Mouse (Mus musculus) 3134 (cell line): ENCODE measurements at regions not wholly inside any gene's neighbourhood (a gene's known extent, or its start where the extent isn't known, plus 50 kb on each side); places are given as distances from the start of the nearest gene placed in this dataset.
A peak's percentile ranks its signal among the peaks of the same experiment; 100 is the strongest.

Experiments used
- DNase-seq: peaks from one replicate; pipeline ENCODE4 v3.0.0-alpha.2; 2011; ENCODE audit warnings: low spot score; ENCODE audit not compliant: insufficient read length; ENCODE audit errors: extremely low read depth

DNA sequence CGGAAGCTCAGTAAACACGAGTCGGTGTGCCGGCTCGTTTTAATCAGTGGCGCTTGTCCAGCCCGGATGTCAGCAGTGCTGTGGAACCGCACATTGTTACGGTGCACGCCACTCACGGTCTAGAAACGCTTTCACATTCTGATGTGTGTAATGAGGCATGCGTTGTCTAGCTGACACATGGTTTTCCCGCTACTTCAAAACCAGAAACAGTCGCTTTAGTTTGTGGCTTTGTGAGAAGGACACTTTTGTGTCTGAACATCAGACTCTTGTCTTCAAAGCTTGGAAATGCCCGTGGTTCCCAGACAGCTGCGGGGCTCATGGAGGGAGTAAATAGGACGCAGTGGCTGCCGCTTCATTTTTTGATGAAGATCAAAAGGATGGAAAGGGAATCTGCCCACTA, 77.0 kb upstream of the Lgr5 start:
- no peak for DNase-seq

GRCm38 (mm10) chr10:115676661-115677060, 89.1 kb upstream of the Lgr5 start:
- no peak for DNase-seq

GRCm38 (mm10) chr10:115681115-115681514, 93.5 kb upstream of the Lgr5 start:
- no peak for DNase-seq

DNA sequence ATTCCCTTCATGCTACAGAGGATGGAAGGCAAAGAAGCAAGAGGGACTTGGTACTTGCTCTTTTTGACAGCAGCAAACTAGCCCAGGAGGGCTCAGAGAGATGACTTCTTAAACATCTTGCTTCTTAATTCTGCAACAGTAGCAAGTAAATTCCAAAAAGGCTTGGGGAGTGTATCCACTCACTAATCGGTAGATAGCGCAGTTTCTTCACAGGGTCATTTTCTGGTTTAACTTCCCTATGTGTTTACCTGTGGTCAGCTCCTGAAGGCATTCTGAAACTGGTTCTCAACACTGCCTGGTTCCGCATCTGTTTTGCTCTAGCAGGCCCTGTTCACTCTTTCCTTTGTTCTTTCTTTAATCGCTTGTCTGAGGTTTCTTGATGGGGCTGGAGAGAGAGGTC, 104.4 kb upstream of the Lgr5 start:
- DNase-seq: no peak

DNA sequence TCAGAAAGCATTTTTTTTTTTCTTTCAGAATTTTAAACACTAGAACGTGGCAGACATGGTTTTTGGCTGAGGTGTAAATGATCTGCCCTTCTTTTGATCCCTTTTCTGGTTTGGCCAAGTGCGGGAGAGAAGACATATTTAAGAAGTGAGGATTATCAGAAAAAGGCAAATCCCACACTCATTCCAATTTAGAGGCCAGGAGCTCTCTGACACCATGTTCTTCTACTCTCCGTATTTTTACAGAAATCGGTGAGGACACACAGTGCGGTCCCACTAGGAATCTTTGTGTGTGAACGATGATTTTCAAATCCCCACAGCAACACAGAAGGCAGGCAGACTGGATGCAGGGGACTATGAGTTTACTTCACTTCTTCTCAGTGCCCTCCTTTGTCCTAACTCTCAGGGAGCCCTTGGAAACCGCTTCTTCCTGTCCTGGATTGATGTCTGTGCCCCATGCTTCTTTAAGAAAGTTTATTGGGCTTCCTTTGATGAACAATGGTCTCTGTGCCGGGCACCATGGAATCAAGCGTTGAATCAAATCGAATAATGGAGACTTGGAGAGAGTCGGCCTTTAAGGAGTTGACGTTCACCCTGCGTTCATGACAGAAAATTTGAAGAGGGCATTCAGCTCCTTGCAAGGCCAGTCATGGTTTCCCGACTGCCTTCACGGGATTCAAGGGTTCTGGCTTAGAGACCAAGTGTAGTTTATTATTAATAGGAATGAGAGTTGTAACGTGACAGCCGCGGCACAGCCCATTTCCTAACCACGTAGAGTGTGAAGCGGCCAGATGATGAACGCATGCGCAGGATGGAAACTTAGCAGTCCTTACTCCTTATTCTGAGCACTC, 106.6 kb upstream of the Lgr5 start:
- DNase-seq: no peak

DNA sequence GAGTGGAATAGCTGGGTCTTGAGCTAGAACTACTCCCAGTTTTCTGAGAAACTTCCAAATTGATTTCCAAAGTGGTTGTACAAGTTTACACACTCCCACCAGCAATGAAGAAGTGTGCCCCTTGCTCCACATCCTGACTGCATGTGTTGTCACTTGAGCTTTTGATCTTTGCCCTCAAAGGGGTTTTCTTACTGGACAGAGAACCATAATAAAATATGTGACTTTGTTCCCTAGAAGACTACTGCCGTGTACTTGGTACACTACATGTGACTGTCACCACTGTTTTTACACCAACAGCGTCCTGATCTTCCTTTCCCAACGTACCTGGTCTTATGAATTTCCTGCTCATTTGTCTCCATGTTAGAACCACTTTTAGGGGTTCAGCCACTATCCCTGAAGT, 114.3 kb upstream of the Tspan8 start:
- DNase-seq: no peak

DNA sequence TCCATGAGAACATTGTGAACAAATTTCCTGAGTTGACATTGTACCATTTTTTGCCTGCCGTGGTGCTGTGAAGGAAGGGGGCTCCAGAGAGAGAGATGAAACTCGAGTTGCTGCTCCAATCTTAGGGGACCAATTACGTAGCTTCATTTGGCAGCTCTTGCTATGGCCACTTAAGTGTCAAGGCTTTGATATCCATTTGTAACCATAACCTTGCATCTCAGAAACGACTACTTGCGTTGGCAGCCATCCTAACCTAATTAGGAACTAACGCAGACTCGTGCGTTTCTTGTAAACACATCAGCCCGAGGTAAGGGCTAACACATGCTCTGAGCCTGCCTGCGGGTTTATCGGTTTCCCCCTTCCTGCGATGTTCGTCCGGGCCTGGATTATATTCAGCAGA, 108.0 kb upstream of the Tspan8 start:
- no peak for DNase-seq

GRCm38 (mm10) chr10:115713896-115714295, 102.7 kb upstream of the Tspan8 start:
- no peak for DNase-seq

DNA sequence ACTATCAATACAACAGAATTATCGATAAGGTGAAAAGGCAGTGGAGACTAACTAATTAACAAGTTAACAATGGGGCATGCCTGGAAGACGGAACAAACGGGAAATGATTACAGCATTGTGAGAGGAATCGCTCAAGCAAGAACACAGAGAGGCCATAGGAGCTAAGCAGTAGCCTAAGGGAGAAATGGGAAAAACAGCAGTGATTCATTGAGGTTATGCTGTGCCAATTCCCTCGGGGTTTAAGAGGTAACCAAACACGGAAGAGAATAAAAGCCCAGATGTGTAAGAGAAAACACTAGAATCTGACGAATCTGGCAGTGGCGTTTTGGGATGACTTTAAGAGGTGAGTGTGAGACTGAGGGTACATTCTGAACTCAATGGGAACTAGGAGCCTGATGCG, 100.5 kb upstream of the Tspan8 start:
- DNase-seq: peak; percentile 21

- DNase-seq: no peak
These were observed 99.6 kb upstream of the Tspan8 start for GRCm38 (mm10) chr10:115717064-115717463.

DNA sequence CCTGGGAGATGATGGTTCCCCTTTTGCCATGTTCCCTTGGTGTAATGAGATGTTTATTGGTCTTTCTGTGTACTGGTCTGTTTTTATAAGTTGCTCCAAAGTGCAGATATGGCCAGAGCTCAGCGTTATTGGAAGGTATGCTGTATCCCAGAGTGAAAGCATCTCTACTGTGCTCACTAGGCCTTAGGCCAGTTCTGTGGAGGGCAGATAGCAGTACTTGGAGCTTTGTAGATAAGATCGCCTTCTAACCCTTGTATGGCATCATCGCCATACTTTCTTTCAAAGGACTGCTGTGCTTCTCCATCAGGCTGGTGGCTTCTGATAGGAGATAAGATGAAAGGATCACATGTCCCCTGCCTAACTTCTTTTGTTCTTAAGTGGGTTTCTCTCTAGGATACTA, 94.0 kb upstream of the Tspan8 start:
- DNase-seq: no peak

DNA sequence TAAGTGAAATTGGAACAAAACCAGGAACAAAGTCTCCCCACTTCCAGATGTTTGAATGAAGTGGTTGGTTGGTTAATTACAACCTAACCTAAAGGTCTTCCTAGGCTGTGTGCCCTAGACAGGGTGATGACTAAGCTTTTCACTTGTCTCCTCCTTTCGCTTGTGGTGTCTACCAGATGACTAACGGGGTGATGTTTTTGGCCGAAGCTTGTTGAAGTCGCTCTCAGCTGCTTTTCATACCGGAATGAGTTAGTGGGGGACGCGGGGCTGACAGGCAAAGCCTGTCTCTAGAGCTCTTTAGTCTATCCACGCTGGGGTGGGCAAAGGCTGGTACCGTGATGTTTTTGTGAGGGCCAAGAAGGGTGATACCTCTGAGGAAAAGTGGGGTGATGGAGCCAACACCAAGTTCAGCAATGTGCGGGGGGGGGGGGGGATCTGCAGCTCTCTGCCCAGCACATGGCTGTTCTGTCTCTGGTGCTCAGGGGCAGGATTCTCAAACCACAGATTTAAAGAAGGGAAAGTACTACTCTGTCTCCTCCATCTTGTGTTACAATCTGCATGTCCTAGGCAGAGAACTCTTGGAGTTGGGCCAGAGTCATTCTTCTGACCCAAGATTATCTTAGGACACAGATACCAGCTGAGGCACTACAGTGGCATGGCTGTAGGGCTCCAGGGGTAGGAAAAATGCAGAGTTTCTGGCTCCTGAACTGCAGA, 73.8 kb upstream of the Tspan8 start:
- peak; percentile 31 for DNase-seq

DNA sequence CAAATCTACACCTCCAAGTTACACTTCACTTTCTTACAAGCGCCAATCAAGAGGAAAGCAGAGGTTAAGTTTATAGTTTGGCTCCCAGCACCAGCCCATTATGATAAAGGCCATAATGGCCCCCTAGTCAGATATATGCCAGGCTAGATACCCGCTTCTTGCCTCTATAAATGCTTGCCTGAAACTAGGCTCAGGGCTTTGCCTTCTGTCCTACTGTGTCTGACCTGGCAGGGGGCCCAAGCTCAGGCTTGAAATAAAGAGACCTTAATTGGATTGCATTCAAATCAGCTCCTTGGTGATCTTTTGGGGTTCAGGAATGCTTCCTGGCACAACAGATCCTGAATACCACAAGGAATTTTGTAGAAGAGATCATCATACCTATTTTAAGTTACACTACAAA, 66.8 kb upstream of the Tspan8 start:
- no peak for DNase-seq

- no peak for DNase-seq
These were observed 66.4 kb upstream of the Tspan8 start for GRCm38 (mm10) chr10:115750250-115750649.

- no peak for DNase-seq
These were observed 58.0 kb upstream of the Tspan8 start for GRCm38 (mm10) chr10:115758667-115759066.
